8 mouse cellular contexts compared by ENCODE assay signal in the genomic region with DNA sequence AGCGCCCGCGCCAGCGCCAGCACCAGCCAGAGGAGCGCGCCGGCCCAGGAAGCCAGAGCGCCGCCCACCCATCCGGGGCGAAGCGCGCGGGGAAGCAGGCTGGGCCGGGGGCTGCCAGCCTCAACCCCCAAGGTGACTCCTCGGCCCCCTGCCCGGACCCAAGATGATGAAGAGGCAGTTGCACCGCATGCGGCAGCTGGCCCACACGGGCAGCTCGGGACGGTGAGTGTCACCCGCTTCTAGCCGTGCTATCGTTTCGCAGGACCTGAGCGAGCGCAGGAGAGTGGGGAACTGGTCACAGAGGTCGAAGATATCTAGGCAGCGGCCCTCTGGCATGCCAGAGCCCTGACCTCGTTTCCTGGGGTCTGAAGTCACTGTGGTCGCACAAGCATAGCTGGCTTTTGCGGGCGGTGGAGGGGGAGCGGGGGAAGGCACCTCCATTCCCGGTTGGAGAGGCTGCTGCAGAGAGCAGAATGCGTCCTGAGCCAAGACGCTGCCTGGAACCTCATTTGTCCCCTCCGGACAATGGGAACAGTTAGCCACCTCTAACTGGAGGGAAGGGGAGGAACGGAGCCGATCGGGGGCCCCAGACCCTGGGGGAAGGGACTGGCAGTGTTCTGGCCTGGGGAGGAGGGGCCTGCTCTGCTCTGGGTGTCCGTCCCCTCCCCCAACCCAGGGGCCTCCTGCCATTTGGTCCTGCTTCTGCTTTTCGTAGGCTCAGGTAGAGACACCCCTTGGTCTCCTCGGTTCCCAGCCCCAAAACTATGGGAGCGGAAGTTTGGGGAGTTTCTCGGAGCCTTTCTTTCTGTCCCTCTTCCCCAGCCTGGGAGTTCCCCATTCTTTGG. TPM values are rescaled to one million over a fixed set of nuclear protein-coding genes. Genes with fewer than 3 reads are reported as not detected.
A peak's percentile ranks its signal among the peaks of the same experiment; 100 is the strongest.
DNase-seq lines count a peak whose midpoint lies in the region; ATAC-seq lines count a peak whose summit lies in the region.

A gene (plus strand): TSS at position 29 of the 845 bp plus-strand sequence.

- peak; percentile 53 for ATAC-seq in inflammation-experienced regulatory T-cells, adult 6 months
- ATAC-seq in limb, embryonic 15.5 days (ENCODE audit: insufficient number of reproducible peaks, low FRiP score, low TSS enrichment, low read depth), result peak; percentile 46; the same call in 1 of the 2 replicates
- no peak; the same call in 1 of the 2 replicates for ATAC-seq in midbrain, embryonic 15.5 days (replicated peaks)
- peak; percentile 52; the same call in 1 of the 2 replicates for ATAC-seq in stomach, embryonic 15.5 days (ENCODE audit: insufficient read depth, low FRiP score, low read depth)

- under 1% methylated on average over 47 of the region's 47 CpGs for WGBS in limb, embryonic 15.5 days
- 2% methylated on average over 47 of the region's 47 CpGs for WGBS in midbrain, embryonic 15.5 days
- under 1% methylated on average over 47 of the region's 47 CpGs for WGBS in stomach, embryonic 15.5 days

- H3K9ac ChIP-seq in limb, embryonic 15.5 days, result peak within 1 kb of the TSS; percentile 81
- peak within 1 kb of the TSS; percentile 58 for H3K9ac ChIP-seq in midbrain, embryonic 15.5 days
- H3K9ac ChIP-seq in stomach, embryonic 15.5 days, result peak within 1 kb of the TSS; percentile 84

- DNase-seq in heart, adult 11 months, result peak; percentile 98
- DNase-seq in heart, adult 8-10 months (ENCODE audit: low spot score), result no peak
- peak; percentile 59 for DNase-seq in cerebellum, adult 9-11 months
- peak; percentile 75 for DNase-seq in gastrocnemius, postnatal 10 days

- H3K4me1 ChIP-seq in limb, embryonic 15.5 days, result peaks cover 70% of the 10 kb centered on the region
- H3K4me1 ChIP-seq in midbrain, embryonic 15.5 days, result peaks cover 18% of the 10 kb centered on the region
- peaks cover 50% of the 10 kb centered on the region for H3K4me1 ChIP-seq in stomach, embryonic 15.5 days

- H3K9me3 ChIP-seq in limb, embryonic 15.5 days, result no peaks in the 10 kb centered on the region
- H3K9me3 ChIP-seq in midbrain, embryonic 15.5 days, result no peaks in the 10 kb centered on the region
- H3K9me3 ChIP-seq in stomach, embryonic 15.5 days, result no peaks in the 10 kb centered on the region

- H3K4me3 ChIP-seq in limb, embryonic 15.5 days, result peak within 1 kb of the TSS; percentile 85
- H3K4me3 ChIP-seq in midbrain, embryonic 15.5 days, result peak within 1 kb of the TSS; percentile 49
- H3K4me3 ChIP-seq in stomach, embryonic 15.5 days (replicated peaks), result peak within 1 kb of the TSS; percentile 86

- peak within 1 kb of the TSS; percentile 82 for H3K27ac ChIP-seq in limb, embryonic 15.5 days
- no peak within 1 kb of the TSS for H3K27ac ChIP-seq in midbrain, embryonic 15.5 days
- peak within 1 kb of the TSS; percentile 84 for H3K27ac ChIP-seq in stomach, embryonic 15.5 days

- no peaks in the 10 kb centered on the region for H3K27me3 ChIP-seq in limb, embryonic 15.5 days
- H3K27me3 ChIP-seq in midbrain, embryonic 15.5 days (replicated peaks), result peaks cover 28% of the 10 kb centered on the region
- no peaks in the 10 kb centered on the region for H3K27me3 ChIP-seq in stomach, embryonic 15.5 days (replicated peaks)

- peak within 1 kb of the TSS; percentile 76 for H3K4me2 ChIP-seq in limb, embryonic 15.5 days
- peak within 1 kb of the TSS; percentile 97 for H3K4me2 ChIP-seq in midbrain, embryonic 15.5 days
- peak within 1 kb of the TSS; percentile 83 for H3K4me2 ChIP-seq in stomach, embryonic 15.5 days

- H3K36me3 ChIP-seq in limb, embryonic 15.5 days, result peaks cover 35% of the 10 kb centered on the region
- H3K36me3 ChIP-seq in midbrain, embryonic 15.5 days (replicated peaks), result no peaks in the 10 kb centered on the region
- H3K36me3 ChIP-seq in stomach, embryonic 15.5 days, result peaks cover 11% of the 10 kb centered on the region

RNA-seq across cellular contexts. Expression of the gene that starts here (rescaled TPM):
- total RNA-seq in heart, adult 8-10 months (2022), result 1 to 10 TPM; 2.6 to 6.3 (median 4.1) TPM
- total RNA-seq in gastrocnemius, postnatal 10 days (2021), result 10 to 100 TPM in 1 of 2 experiments, 1 to 10 TPM in 1; 6.0 to 11.6 TPM
- polyA plus RNA-seq in inflammation-experienced regulatory T-cells, adult 6 months (2017; shearing (Covaris generic)), result 10 to 100 TPM; 49.5 to 72.6 (median 52.6) TPM
- 55.2 and 61.1 TPM in 2 replicates for polyA plus RNA-seq in limb, embryonic 15.5 days (2015; fragmentation: Nextera tagmentation; extraction: Ambion mirVana)
- 3.6 and 4.2 TPM in 2 replicates for polyA plus RNA-seq in midbrain, embryonic 15.5 days (2015; fragmentation: Nextera tagmentation; extraction: Ambion mirVana)
- 34.8 and 36.9 TPM in 2 replicates for polyA plus RNA-seq in stomach, embryonic 15.5 days (2015; fragmentation: Nextera tagmentation; extraction: Ambion mirVana)
